Mouse (Mus musculus): ENCODE results near the gene C4b. TPM values are rescaled to one million over a fixed set of nuclear protein-coding genes. Genes with fewer than 3 reads are reported as not detected.

Gene C4b
- total and polyA plus RNA-seq, 3 experiments = 16.8 to 26.6 (median 19.7) TPM

- TF ChIP-seq POLR2A (IDR thresholded peaks at IDR 0.05; ENCODE audit: insufficient read depth, low read depth, low read length) (no peak), CTCF (IDR thresholded peaks at IDR 0.05) (peak; percentile 60)
- Histone ChIP-seq H3K79me2 (replicated peaks; ENCODE audit: control insufficient read depth, insufficient read depth, low read length) (no peaks in the 10 kb centered on the region), H3K36me3 (ENCODE audit: control insufficient read depth, insufficient read depth, low read length) (no peaks in the 10 kb centered on the region), H3K4me3 (no peak overlapping the region), H3K9ac (ENCODE audit: low read depth, low read length) (no peak overlapping the region), H3K4me1 (ENCODE audit: control insufficient read depth, insufficient read depth, low read length) (peaks cover 31% of the 10 kb centered on the region), H3K27ac (peak overlapping the region; percentile 70), H3K27me3 (ENCODE audit: control insufficient read depth, insufficient read depth, low read length) (no peaks in the 10 kb centered on the region)
- WGBS = 71% methylated on average over 11 of the region's 11 CpGs
- intact Hi-C loops (cut with DNase I) = loop anchor here (1.0 to 2.0 kb wide), 2 partner anchors 21 to 27 kb away; no protein-coding TSS in a partner anchor
- DNase-seq = peak in 1 of 2 experiments; percentile 56
Measured at GRCm38 (mm10) chr17:34681881-34682536, 61.7 kb downstream of the C4b start.

DNA sequence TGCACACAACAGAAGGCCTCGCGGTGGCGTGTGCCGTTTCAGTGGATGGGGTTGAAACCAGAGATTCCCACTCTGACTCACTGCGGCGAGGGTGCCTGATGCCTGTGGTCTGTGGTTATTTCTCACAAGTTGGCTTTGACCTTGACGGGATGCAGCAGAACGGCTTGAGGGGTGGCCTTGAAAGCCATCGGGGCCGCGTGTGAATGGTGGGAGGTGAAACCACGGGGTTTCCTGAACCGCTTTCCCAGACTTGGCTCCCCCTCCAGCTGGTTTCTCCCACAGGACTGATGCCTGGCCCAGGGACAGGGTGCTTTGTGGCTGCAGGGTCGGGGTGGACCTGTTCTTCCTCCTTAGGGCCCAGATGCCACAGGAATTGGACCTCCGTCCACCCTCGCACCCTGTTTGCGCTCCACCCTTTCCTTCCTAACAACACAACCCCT lies 62.5 kb downstream of the C4b start:
- H3K27ac ChIP-seq = peak overlapping the region; percentile 70
- DNase-seq = peak; percentile 70 to 71
- WGBS = 32% methylated on average over 17 of the region's 17 CpGs

GRCm38 (mm10) chr17:34680621-34681020 lies 63.1 kb downstream of the C4b start:
- Histone ChIP-seq H3K4me1 (ENCODE audit: control insufficient read depth, insufficient read depth, low read length) (peaks cover 29% of the 10 kb centered on the region), H3K27me3 (ENCODE audit: control insufficient read depth, insufficient read depth, low read length) (no peaks in the 10 kb centered on the region)

More for the DNA sequence above, 62.5 kb downstream of the C4b start:
- no peaks in the 10 kb centered on the region for H3K79me2 ChIP-seq (replicated peaks; ENCODE audit: control insufficient read depth, insufficient read depth, low read length)
- no peaks in the 10 kb centered on the region for H3K36me3 ChIP-seq (ENCODE audit: control insufficient read depth, insufficient read depth, low read length)
- no peak for TF ChIP-seq POLR2A (IDR thresholded peaks at IDR 0.05; ENCODE audit: insufficient read depth, low read depth, low read length)
- 0 out of 2 replicates have a peak, but pooled peaks have one; percentile 12 for TF ChIP-seq CTCF (IDR thresholded peaks at IDR 0.05)
- no peak; the same call in 1 of the 2 replicates for TF ChIP-seq EP300 (IDR thresholded peaks at IDR 0.05; ENCODE audit: insufficient read depth, low read depth, low read length)
- H3K4me3 ChIP-seq = peak overlapping the region; percentile 20; the same call in 1 of the 2 replicates
- peak overlapping the region; percentile 45 for H3K9ac ChIP-seq (ENCODE audit: low read depth, low read length)
- H3K4me1 ChIP-seq (ENCODE audit: control insufficient read depth, insufficient read depth, low read length) = peaks cover 31% of the 10 kb centered on the region
- intact Hi-C loops (cut with DNase I) = loop anchor here (1.0 to 2.0 kb wide), 2 partner anchors 20 to 26 kb away; no protein-coding TSS in a partner anchor
- H3K27me3 ChIP-seq (ENCODE audit: control insufficient read depth, insufficient read depth, low read length) = no peaks in the 10 kb centered on the region

DNA sequence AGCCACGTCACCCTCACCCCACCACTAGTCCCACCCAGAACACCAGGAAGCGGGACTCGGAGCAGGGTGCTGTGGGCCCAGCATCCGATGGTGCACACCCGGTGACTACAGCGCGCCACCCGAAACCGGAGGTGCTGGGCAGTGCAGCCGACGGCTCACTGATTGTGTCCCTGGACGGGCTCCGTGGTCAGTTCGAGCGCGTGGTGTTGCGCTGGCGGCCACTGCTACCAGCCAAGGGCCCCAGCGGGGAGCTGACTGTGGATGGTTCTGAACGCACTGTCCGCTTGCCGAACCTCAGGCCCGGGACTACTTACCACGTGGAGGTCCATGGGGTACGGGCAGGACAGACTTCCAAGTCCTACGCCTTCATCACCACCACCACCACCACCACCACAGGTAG lies 63.5 kb downstream of the C4b start:
- no peak for DNase-seq
- Histone ChIP-seq H3K27ac (no peak overlapping the region), H3K27me3 (ENCODE audit: control insufficient read depth, insufficient read depth, low read length) (no peaks in the 10 kb centered on the region), H3K4me3 (no peak overlapping the region), H3K9ac (ENCODE audit: low read depth, low read length) (no peak overlapping the region), H3K36me3 (ENCODE audit: control insufficient read depth, insufficient read depth, low read length) (no peaks in the 10 kb centered on the region), H3K4me1 (ENCODE audit: control insufficient read depth, insufficient read depth, low read length) (peaks cover 27% of the 10 kb centered on the region), H3K79me2 (replicated peaks; ENCODE audit: control insufficient read depth, insufficient read depth, low read length) (no peaks in the 10 kb centered on the region)
- WGBS = 87% methylated on average over 26 of the region's 26 CpGs
- no peak for TF ChIP-seq EP300 (IDR thresholded peaks at IDR 0.05; ENCODE audit: insufficient read depth, low read depth, low read length)
- TF ChIP-seq POLR2A (IDR thresholded peaks at IDR 0.05; ENCODE audit: insufficient read depth, low read depth, low read length) = no peak
- TF ChIP-seq CTCF (IDR thresholded peaks at IDR 0.05) = no peak
- intact Hi-C loops (cut with DNase I) = loop anchor here (2.0 kb wide), 1 partner anchor 25 kb away; no protein-coding TSS in a partner anchor

More at GRCm38 (mm10) chr17:34680621-34681020, 63.1 kb downstream of the C4b start:
- no peak for TF ChIP-seq EP300 (IDR thresholded peaks at IDR 0.05; ENCODE audit: insufficient read depth, low read depth, low read length)
- no peak for TF ChIP-seq POLR2A (IDR thresholded peaks at IDR 0.05; ENCODE audit: insufficient read depth, low read depth, low read length)
- TF ChIP-seq CTCF (IDR thresholded peaks at IDR 0.05) = no peak
- WGBS = 78% methylated on average over 4 of the region's 4 CpGs
- Histone ChIP-seq H3K36me3 (ENCODE audit: control insufficient read depth, insufficient read depth, low read length) (no peaks in the 10 kb centered on the region), H3K27ac (peak overlapping the region; percentile 70), H3K9ac (ENCODE audit: low read depth, low read length) (no peak overlapping the region), H3K79me2 (replicated peaks; ENCODE audit: control insufficient read depth, insufficient read depth, low read length) (no peaks in the 10 kb centered on the region), H3K4me3 (peak overlapping the region; percentile 20; the same call in 1 of the 2 replicates)
- intact Hi-C loops (cut with DNase I) = loop anchor here (1.0 to 2.0 kb wide), 2 partner anchors 19 to 26 kb away; no protein-coding TSS in a partner anchor
- no peak for DNase-seq

Small RNAs within 50 kb of the gene (microRNA-seq; reads per million reads assigned to microRNA genes)
- gene Gm27471 = 0 reads per million in 2 experiments

Other genes with a start within 250 kb of the C4b start
- gene Btnl6, start 226.5 kb downstream of the C4b start, total RNA-seq (2021) = not detected
- gene Btnl6, start 226.5 kb downstream of the C4b start, polyA plus RNA-seq (2012; rRNA removed) = not detected in 2 replicates
- gene Notch4, start 179.6 kb downstream of the C4b start, total RNA-seq (2021) = 10 to 100 TPM; 30.4 to 32.3 TPM
- gene Notch4, start 179.6 kb downstream of the C4b start, polyA plus RNA-seq (2012; rRNA removed) = 21.4 and 24.8 TPM in 2 replicates
- 1 to 10 TPM; 3.9 to 5.2 TPM for gene Gpsm3, start 154.1 kb downstream of the C4b start, total RNA-seq (2021)
- 4.4 and 6.4 TPM in 2 replicates for gene Gpsm3, start 154.1 kb downstream of the C4b start, polyA plus RNA-seq (2012; rRNA removed)
- 10 to 100 TPM; 16.1 to 18.4 TPM for gene Pbx2, start 152.6 kb downstream of the C4b start, total RNA-seq (2021)
- 22.1 and 28.3 TPM in 2 replicates for gene Pbx2, start 152.6 kb downstream of the C4b start, polyA plus RNA-seq (2012; rRNA removed)
- under 1 TPM; 0.14 to 0.18 TPM for gene Ager, start 146.0 kb downstream of the C4b start, total RNA-seq (2021)
- 0.38 and 2.2 TPM in 2 replicates for gene Ager, start 146.0 kb downstream of the C4b start, polyA plus RNA-seq (2012; rRNA removed)
- gene Rnf5, start 140.2 kb downstream of the C4b start, total RNA-seq (2021) = 10 to 100 TPM; 37.6 to 40.4 TPM
- gene Rnf5, start 140.2 kb downstream of the C4b start, polyA plus RNA-seq (2012; rRNA removed) = 71.7 and 92.2 TPM in 2 replicates
- gene Agpat1, start 139.6 kb downstream of the C4b start, total RNA-seq (2021) = 10 to 100 TPM; 64.8 to 68.9 TPM
- gene Agpat1, start 139.6 kb downstream of the C4b start, polyA plus RNA-seq (2012; rRNA removed) = 178 and 184 TPM in 2 replicates
- gene Egfl8, start 127.9 kb downstream of the C4b start, total RNA-seq (2021) = 1 to 10 TPM; 1.2 to 1.8 TPM
- gene Egfl8, start 127.9 kb downstream of the C4b start, polyA plus RNA-seq (2012; rRNA removed) = 2.4 and 3.4 TPM in 2 replicates
- gene Ppt2, start 115.4 kb downstream of the C4b start, total RNA-seq (2021) = 10 to 100 TPM; 53.0 to 63.9 TPM
- gene Ppt2, start 115.4 kb downstream of the C4b start, polyA plus RNA-seq (2012; rRNA removed) = 50.5 and 55.7 TPM in 2 replicates
- 1 to 10 TPM in 1 of 2 experiments, under 1 TPM in 1; 0.86 to 1.4 TPM for gene Prrt1, start 114.3 kb downstream of the C4b start, total RNA-seq (2021)
- gene Prrt1, start 114.3 kb downstream of the C4b start, polyA plus RNA-seq (2012; rRNA removed) = 2.7 and 7.0 TPM in 2 replicates
- gene Fkbpl, start 99.1 kb downstream of the C4b start, total RNA-seq (2021) = 1 to 10 TPM; 7.9 TPM
- 4.0 and 8.8 TPM in 2 replicates for gene Fkbpl, start 99.1 kb downstream of the C4b start, polyA plus RNA-seq (2012; rRNA removed)
- gene Atf6b, start 96.7 kb downstream of the C4b start, total RNA-seq (2021) = 10 to 100 TPM; 15.3 to 18.4 TPM
- gene Atf6b, start 96.7 kb downstream of the C4b start, polyA plus RNA-seq (2012; rRNA removed) = 25.3 and 27.4 TPM in 2 replicates
- gene Tnxb, start 73.3 kb downstream of the C4b start, total RNA-seq (2021) = 10 to 100 TPM; 28.5 to 28.8 TPM
- 27.3 and 32.7 TPM in 2 replicates for gene Tnxb, start 73.3 kb downstream of the C4b start, polyA plus RNA-seq (2012; rRNA removed)
- not detected for gene Cyp21a1, start 60.7 kb upstream of the C4b start, total RNA-seq (2021)
- gene Cyp21a1, start 60.7 kb upstream of the C4b start, polyA plus RNA-seq (2012; rRNA removed) = 0.09 and 0.20 TPM in 2 replicates
- gene Stk19, start 93.1 kb upstream of the C4b start, total RNA-seq (2021) = 1 to 10 TPM; 8.5 to 9.5 TPM
- 14.1 and 17.3 TPM in 2 replicates for gene Stk19, start 93.1 kb upstream of the C4b start, polyA plus RNA-seq (2012; rRNA removed)
- 10 to 100 TPM; 12.4 to 14.2 TPM for gene Dxo, start 93.1 kb upstream of the C4b start, total RNA-seq (2021)
- 22.9 and 28.3 TPM in 2 replicates for gene Dxo, start 93.1 kb upstream of the C4b start, polyA plus RNA-seq (2012; rRNA removed)
- 10 to 100 TPM; 18.1 to 26.8 TPM for gene Skiv2l, start 106.3 kb upstream of the C4b start, total RNA-seq (2021)
- gene Skiv2l, start 106.3 kb upstream of the C4b start, polyA plus RNA-seq (2012; rRNA removed) = 28.9 and 37.7 TPM in 2 replicates
- gene Nelfe, start 106.5 kb upstream of the C4b start, total RNA-seq (2021) = 10 to 100 TPM; 14.9 to 15.8 TPM
- gene Nelfe, start 106.5 kb upstream of the C4b start, polyA plus RNA-seq (2012; rRNA removed) = 12.3 and 15.5 TPM in 2 replicates
- gene Cfb, start 118.6 kb upstream of the C4b start, total RNA-seq (2021) = 1 to 10 TPM; 2.6 to 3.8 TPM
- 3.9 and 5.7 TPM in 2 replicates for gene Cfb, start 118.6 kb upstream of the C4b start, polyA plus RNA-seq (2012; rRNA removed)
- 1 to 10 TPM; 7.9 to 9.0 TPM for gene Zbtb12, start 135.6 kb upstream of the C4b start, total RNA-seq (2021)
- 10.0 and 11.0 TPM in 2 replicates for gene Zbtb12, start 135.6 kb upstream of the C4b start, polyA plus RNA-seq (2012; rRNA removed)
- not detected for gene Gm20547, start 138.2 kb upstream of the C4b start, total RNA-seq (2021)
- not detected in 2 replicates for gene Gm20547, start 138.2 kb upstream of the C4b start, polyA plus RNA-seq (2012; rRNA removed)
- 1 to 10 TPM; 1.8 to 3.1 TPM for gene C2, start 154.4 kb upstream of the C4b start, total RNA-seq (2021)
- 4.5 and 8.1 TPM in 2 replicates for gene C2, start 154.4 kb upstream of the C4b start, polyA plus RNA-seq (2012; rRNA removed)
- gene Ehmt2, start 154.6 kb upstream of the C4b start, total RNA-seq (2021) = 10 to 100 TPM; 38.0 to 42.6 TPM
- 61.6 and 64.0 TPM in 2 replicates for gene Ehmt2, start 154.6 kb upstream of the C4b start, polyA plus RNA-seq (2012; rRNA removed)
- gene Slc44a4, start 170.6 kb upstream of the C4b start, total RNA-seq (2021) = not detected
- 1.1 TPM in 1 of 2 replicates, not detected in the other for gene Slc44a4, start 170.6 kb upstream of the C4b start, polyA plus RNA-seq (2012; rRNA removed)
- 10 to 100 TPM; 14.5 TPM for gene Neu1, start 187.4 kb upstream of the C4b start, total RNA-seq (2021)
- 22.0 and 23.6 TPM in 2 replicates for gene Neu1, start 187.4 kb upstream of the C4b start, polyA plus RNA-seq (2012; rRNA removed)
- 10 to 100 TPM in 1 of 2 experiments, 1 to 10 TPM in 1; 2.9 to 11.2 TPM for gene Hspa1b, start 215.4 kb upstream of the C4b start, total RNA-seq (2021)
- 2.0 and 6.3 TPM in 2 replicates for gene Hspa1b, start 215.4 kb upstream of the C4b start, polyA plus RNA-seq (2012; rRNA removed)
- gene Gm20481, start 226.0 kb upstream of the C4b start, total RNA-seq (2021) = not detected
- not detected in 2 replicates for gene Gm20481, start 226.0 kb upstream of the C4b start, polyA plus RNA-seq (2012; rRNA removed)
- 1 to 10 TPM; 3.3 to 9.8 TPM for gene Hspa1a, start 228.3 kb upstream of the C4b start, total RNA-seq (2021)
- gene Hspa1a, start 228.3 kb upstream of the C4b start, polyA plus RNA-seq (2012; rRNA removed) = 3.0 and 5.9 TPM in 2 replicates
- gene Hspa1l, start 228.8 kb upstream of the C4b start, total RNA-seq (2021) = 10 to 100 TPM in 1 of 2 experiments, 1 to 10 TPM in 1; 8.3 to 10.9 TPM
- gene Hspa1l, start 228.8 kb upstream of the C4b start, polyA plus RNA-seq (2012; rRNA removed) = 3.6 and 6.6 TPM in 2 replicates
- 10 to 100 TPM; 17.3 to 21.3 TPM for gene Lsm2, start 238.0 kb upstream of the C4b start, total RNA-seq (2021)
- gene Lsm2, start 238.0 kb upstream of the C4b start, polyA plus RNA-seq (2012; rRNA removed) = 50.7 and 58.0 TPM in 2 replicates